Mouse (Mus musculus) right cerebral cortex, adult 2 months (tissue): Measurements from ENCODE around the gene Gm17455.

ENCODE experiments used
- DNase-seq, 2 experiments: peaks; one replicate each; pipeline ENCODE4 v3.0.0; 2021 to 2022; ENCODE audit warnings: low spot score in 2 of 2

Gene Gm17455

DNA sequence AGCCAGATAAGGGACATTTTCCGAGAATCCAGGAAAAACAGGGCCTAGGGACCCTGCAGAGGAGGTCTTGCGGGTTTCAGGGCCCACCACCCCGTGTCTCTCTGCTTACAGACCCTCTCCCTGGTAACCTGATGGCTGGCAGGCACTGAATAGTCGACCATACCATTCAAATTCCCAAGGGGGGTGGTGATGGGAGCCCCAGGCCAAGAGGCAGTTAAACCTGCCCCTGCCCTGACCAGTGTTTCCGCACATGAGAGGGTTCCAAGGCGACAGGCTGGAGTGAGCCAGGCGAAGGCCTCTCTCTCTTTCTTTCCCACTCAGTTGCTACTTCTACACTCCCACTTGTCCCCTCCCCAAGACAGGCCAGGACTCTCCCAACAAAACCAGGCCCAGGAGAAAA is at the start of gene Gm17455:
Gm17455 (plus strand) TSS at position 278 of the 400 bp plus-strand sequence.
- no peak for DNase-seq

DNA sequence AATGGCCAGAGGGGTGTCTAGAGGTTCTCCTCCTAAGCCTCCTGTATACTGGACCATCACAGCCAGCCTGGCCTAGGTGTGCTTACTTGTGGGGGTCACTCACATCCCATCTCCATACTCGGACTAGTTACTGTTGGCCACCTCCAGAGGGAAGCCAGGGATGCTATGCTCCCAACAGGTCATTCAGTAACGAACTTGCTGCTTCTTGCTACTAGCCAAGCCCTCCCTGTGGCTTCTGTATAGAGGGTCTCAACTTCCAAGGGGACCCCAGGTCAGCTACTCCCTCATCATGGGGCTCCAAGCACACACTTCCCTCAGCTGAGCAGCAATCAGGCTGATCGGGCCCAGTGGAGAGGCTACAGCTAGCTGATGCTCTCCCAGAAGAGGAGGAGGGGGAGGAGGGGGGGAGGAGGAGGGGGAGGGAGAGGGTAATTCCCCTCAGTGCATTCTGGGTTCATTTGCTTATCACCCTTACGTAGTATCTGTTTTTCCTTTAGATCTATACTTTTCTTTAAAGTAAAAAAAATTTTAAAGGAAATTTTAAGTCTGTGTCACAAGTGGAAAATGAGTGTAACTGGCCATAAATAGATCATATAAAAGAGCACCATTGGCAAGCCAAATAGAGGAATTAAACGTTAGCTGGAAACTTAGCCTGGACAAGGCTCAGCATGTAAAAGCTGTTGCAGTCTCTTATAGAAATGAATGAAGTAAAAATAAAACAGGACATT is 49.3 kb upstream of the Gm17455 start:
- DNase-seq = no peak

DNA sequence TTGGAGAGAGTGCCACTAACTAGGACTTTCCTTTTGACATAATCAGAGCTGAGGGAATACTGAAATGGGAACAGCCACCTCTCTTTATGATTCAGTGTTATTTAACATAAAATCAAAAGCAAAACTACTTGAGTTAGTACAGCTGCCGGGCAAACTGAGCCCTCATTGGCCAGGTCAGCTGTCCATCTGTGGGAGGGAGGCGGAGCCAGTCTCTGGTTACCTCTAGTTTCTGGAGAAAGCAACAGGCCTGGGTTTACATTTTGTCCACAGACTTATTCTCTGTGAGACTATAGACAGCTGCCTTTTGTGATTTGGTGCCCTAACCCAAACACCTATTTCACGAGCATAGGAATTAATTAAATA is 48.7 kb upstream of the Gm17455 start:
- DNase-seq = peak; percentile 76 to 80

DNA sequence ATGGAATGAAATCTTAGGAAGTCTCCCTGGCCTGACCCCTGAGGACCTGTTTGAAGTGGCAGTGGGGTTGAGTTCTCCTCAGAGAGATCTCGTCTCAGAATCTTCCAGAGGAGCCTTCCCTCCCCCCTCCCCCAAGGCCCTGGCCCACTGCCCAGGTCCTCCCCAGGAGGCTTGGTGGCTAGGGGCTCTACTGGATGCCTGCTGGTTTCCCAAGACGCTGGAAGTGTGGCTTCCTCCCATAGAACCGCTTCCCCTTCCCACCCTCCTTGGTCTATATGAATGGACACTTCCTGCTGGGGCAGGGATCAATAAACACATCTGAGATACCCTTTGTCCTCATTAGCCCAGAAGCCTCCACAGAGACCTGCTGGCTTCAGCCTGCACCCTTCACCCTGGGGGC is 48.3 kb upstream of the Gm17455 start:
- DNase-seq = no peak

DNA sequence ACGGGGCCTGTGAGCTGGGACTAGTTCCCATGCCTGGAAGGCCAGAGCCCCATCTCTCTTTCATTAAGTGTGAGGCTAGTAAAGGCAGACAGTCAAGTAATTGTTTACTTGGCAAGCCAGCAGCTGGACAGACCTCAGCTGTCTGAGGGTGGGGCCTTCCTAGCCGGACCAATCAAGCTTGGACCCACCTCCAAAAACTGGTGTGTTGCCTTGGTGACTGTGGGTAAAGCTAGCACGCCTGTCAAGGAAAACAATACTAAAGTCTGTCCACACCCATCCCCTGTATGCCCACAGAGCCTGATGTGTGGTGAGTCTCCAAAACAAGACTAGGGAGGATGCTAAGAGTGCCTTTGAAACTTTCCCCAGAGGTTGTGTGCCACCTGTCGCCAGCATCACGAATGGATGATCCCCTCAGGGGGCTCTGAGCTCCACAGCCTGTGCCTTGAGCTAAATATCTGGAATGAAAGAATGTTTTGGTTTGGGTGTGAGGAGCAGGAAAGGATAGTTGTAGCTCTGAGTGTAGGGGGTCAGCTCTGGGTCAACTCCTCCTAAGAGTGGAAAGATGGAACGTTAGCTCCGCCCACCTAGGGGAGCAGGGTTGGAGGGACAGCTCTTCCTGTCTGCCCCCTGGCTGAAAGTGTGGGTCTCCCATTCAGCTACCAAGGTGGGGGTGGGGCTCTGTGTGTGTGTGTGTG is 47.6 kb upstream of the Gm17455 start:
- DNase-seq = no peak

DNA sequence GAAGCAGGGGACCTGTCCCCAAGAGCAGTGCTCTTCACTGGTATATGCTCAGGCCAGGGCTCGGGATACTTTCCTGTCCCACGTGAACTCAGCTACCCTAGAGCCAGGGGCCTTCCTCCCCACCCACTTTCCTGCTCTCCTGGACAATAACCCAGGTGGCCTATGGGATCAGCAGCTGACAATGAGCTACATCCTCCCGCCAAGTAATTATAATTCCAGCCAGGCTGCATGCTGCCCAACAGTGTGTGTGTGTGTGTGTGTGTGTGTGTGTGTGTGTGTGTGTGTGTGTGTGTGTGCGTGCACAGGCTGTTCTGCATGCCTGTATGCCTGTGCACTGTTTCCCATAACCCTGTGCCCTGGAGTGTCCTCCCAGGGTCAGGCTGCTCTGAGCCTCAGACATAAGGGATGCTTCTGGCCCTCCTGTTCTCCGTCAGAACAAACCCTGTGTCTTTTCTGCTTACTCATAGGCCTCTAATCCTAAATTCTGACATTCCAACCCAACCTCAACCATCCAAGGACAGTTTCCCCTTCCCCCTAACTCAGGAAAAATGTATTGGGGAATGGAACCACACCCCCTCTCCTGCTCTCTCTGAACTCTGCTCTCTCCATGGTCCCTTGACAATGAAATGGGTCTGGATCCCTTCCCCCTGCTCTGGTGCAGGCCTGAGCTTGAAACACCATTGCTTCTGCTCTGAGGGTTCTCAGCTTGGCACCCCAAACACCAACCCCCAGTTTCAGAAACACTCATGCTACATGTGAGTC is 46.1 kb upstream of the Gm17455 start:
- DNase-seq = no peak

DNA sequence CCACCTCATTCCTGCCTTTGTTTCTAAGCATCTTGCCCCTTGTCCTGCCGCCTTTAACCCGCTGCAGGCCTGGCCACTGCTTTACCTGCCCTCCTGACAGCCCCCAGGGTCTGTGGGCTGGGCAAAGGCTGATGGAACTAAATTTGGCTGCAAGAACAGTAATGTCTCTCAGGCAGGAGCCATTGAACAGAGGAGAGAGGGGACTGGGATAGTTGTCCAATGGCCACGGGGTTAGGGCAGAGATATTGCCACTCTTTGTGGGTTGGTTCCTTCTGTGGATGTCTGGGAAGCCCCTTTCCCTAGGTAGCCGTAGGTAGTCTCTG is 45.6 kb upstream of the Gm17455 start:
- DNase-seq = no peak

DNA sequence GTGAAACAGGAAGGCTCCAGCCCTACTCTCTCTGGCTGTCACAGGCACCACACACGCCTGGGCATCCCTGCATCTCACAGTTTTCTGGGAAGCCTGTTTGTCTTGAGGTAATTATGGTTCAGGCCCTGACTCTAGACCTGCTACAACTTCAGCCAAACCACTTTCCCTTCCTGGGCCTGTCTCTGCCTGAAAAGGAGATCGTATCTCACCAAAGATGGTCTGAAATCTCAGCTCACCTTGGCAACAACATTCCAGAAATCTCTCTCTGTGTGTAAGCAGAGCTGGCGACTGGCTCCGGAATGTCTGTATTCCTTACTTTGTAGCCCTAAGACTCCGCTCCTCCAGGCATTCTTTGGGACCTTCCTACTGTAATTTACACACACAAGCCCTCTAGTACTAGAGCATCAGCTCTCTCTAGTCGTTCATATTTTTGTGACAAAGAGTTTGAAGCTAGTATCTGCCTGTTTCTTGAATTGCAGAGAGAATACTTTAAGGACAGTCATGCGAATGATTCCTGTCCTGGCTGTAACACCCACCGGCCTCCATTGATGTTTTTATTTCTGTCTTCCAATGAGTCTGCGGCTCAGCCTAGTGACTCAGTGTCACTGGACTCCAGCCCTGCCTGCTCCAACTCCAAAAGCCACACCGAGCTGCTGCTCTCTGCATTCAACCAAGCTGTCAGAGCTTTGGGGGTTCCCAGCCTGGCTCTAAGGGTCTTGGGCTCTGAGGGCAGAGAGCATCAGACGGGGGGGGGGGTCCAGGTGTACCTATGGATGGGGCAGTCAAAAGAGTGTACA is 44.4 kb upstream of the Gm17455 start:
- DNase-seq = peak in 1 of 2 experiments; percentile 26

DNA sequence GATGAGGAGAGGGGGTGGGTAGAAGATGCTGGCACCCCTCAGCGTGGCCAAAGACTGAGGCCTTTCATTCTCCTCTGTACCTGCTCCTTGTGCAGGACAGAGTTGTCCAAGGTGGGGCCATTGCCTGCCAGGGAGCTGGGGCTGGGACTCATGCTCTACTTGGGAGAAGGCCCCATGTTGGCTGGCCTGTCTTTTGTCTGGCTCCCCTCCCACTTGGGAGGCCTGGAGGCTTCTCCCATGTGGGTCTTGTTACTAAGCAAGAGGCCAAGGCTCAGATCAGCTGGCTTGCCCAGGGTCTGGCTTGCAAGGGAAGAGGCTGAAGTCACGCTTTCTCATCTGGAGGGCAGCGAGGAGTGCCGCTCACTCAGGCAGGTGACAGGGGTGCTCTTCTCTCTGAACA is 42.1 kb upstream of the Gm17455 start:
- DNase-seq = no peak

DNA sequence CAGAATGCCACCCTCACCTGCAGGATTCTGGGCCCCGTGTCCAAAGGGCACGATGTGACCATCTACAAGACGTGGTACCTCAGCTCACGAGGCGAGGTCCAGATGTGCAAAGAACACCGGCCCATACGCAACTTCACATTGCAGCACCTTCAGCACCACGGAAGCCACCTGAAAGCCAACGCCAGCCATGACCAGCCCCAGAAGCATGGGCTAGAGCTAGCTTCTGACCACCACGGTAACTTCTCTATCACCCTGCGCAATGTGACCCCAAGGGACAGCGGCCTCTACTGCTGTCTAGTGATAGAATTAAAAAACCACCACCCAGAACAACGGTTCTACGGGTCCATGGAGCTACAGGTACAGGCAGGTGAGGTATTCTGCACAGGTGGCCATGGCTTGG is 41.6 kb upstream of the Gm17455 start:
- DNase-seq = no peak

DNA sequence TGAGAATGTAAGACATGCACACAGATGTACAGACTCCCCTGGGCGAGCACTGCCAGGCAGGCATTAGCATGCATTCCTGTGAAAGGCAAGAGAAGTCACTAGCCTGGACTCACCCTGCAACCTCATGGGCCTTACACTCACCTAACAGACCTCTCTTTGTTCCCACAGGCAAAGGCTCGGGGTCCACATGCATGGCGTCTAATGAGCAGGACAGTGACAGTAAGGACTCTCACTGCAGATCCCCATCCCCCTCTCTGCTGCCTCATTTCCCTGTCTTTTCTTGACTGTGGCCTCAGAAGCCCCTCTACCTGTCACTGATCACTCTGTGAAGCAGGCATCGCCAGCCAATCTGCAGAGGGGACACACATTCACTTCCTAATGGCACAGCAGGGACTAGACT is 40.8 kb upstream of the Gm17455 start:
- DNase-seq = no peak

DNA sequence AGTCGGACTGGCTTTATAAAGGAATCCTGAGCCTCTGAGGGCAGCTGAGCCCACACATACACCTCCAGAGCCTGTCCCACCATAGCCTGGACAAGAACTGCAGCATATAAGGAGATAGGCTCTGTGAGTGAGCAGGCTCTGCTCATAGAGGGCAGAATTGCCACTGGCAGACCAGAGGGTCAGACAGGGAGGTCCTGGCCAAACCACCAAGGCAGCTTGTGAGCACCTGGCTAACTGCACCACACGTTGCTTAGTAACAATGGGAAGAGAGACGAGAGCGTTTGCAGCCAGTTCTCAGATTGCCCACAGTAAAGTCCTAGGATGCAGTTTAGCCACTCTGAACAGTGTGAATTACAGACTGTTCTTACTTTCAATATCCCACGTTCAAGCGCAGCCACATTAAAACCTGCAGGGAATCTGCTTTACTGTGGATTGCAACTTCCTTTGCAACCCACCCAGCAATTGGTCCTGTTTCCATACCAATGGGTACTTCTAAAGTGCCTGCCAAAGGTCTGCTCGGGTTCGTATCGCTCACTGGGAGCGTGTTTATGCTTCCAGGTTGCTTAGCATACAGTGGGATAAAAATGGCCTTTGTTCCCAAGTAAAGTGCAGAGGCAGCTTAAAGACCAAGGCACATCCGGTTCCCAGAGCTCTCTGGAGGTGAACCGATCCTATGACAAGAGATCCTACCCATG is 37.8 kb upstream of the Gm17455 start:
- no peak for DNase-seq

DNA sequence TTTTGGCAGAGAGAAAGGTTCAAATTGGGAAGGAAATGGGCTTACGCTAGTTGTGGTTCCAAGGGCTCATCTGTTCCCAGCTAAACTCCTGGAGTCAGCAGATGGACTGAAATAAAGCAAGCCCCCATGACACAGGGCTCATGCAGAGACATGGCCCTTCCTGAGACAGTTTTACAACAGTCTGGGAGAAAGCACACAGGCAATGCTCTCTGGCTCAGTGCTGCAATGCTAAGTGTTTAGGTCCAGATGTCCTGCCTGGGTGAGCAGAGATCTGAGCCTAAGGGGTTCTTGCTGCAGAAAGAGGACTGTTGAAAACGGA is 37.3 kb upstream of the Gm17455 start:
- DNase-seq = no peak

DNA sequence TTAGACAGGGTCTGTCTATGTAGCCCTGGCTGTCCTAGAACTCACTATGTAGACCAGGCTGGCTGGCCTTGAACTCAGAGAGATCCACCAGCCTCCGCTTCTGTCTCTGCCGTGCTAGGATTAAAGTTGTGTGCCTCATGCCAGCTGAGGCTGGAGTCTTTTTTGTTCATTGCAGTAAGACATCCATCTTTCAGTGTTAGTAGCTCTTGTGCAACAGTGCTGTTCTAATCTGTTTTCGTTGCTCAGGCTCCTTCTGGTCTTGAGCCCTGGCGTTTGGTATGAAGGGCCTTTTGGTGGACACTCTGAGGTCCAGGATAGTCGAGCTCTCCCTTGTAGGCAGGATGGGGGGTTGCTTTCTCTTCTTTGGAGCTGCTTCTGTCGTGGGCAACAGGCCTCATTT is 36.1 kb upstream of the Gm17455 start:
- no peak for DNase-seq

DNA sequence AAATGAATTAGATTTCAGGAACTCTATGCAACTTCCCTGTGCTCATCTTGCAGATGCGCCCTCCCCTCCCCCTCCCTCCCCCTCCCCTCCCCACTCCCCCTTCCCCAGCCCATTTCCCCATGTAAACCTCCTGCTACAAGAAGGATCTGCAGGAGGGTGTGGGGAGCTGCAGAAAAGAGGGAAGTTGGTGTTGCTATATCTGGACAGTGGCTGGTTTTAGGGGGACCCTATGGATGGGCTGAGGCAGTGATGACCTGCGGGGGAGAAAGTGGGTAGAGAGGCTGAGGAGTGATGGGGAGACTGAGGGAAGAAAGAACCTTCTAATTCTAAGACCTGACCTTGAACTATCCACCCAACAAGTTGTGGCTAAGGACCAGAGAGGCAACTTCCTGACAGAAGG is 32.4 kb upstream of the Gm17455 start:
- no peak for DNase-seq

DNA sequence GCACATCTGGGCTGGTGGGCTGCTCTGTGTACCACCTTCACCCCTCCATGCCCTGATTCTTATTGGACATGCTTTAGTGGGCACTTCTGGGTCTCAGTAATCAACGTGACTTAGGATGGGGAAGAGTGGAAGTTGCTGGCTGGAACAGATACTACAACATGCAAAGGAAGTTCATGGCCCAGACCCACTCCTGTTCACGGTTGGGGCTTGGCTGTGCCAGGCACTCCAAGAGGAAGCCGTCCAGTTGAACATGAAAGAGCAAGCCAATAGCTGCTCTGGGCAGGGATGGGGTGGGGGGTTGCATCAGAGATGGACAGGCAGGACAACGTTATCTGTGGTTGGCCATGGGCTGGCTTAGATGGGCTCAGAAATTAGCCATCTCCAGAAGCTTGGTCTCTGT is 31.6 kb upstream of the Gm17455 start:
- DNase-seq = no peak

DNA sequence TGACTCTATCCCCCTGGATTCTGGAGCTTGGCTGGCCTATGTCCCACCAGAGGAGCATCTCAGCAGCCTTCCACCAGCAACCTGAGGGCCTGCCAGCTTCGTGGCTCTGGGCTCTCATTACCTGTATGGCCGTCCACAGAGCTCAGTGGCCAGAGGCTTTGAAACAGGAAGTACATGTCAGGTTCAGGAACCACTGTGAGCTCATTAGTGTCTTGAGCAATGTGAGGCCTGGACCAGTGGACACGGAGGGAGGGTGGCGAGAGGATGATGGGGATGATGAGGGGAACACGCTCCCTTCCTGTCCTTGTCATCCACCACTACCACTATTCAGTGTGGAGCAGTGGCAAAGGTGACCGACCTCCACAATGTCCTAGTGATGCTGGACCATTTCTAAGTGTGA is 30.1 kb upstream of the Gm17455 start:
- DNase-seq = no peak

DNA sequence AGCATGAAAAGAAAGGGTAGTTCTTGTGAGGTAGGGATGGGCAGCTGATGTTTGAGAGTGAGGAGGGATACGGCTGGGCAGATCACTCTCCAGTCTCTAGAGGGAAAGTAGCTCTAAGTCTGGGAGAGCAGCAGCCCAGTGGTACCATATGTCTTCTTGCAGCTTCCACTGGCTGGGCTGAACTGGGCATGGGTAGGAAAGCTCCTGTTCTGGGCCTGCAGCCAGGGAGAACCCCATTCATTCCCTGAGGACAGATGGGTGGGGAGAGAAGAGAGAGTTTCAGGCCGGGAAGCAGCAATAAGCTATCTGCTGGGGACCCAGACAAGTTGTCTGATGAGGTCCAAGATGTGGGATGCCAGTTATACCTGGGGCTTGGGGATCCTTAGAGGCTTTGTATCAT is 29.4 kb upstream of the Gm17455 start:
- DNase-seq = no peak

DNA sequence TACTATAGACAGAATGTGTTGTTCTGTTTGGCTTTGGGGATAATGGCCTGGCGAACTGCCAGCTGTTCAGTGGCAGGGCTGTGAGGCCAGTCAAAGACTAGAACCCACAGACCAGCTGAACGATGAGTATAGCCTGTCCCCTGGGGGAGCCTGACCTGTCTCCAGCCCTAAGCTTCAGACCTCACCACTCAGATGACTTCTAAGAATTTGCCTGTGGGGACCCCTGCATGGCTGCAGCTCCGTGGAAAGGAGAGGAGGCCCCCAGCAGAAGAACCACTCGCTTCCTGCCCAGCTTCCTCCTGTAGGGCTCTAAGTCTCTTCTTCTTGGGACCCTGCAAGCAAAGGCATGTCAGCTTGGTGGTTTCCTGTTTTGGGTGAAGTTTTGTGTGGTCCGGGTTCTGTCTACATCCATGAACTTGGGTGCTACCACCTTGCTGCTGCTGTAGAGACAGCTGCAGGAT is 28.9 kb upstream of the Gm17455 start:
- no peak for DNase-seq

DNA sequence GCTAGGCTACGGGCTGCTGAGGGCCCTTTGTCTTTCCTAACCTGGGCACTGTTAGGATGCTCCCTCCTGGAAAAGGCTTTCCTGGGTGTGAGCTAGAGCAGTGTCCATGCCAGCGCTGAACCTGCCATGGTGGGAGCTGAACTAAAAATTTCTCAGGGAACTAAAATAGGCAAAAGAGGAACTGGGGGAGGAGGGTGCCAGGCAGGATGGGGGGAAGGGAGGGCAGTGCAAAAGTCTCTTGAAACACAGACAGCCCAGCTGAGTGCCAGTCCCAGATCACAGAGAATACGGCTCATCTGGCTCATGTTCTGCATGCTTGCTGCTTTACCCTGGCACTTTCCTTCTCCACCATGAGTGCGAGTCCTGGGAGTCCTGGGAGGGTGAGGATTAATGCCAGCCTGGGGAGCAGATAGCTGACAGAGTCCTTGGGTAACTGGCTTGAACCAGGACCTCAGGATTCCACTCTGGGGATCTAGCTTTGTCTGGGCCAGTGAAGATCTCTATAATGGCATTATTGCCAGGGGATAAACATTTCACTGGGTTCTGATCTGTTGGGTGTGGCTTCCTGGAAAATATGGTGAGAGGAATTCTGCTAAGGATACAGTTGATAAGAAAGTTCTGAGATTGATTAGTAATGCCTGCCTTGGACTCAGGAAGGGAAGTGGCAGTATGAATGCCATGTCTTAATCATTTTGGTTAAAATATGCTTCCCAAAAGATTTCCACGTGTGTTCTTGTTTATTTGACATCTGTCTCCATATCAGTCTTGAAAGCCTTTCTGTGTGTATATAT is 27.7 kb upstream of the Gm17455 start:
- DNase-seq = no peak

DNA sequence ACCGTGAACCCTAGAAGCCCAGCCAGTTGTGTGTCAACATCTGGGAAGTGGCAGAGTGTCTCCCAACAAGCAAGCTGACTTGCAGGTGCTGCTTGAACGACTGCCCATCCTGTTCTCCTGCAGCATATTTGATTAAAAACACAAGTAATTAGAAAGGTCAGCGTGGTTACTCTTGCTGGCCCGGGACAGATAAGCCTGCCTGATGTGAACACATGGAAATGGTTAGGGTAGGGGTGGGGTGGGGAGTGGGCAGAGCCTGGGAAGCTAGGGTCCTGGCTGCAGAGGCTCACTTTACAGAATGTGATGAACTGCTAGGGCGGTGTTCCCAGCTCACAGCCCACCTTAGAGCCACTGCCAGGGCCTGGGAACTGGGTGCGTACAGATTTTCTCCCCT is 26.0 kb upstream of the Gm17455 start:
- DNase-seq = no peak
